Mouse (Mus musculus) liver, adult 2 months (tissue): ENCODE measurements at regions not wholly inside any gene's neighbourhood (a gene's known extent, or its start where the extent isn't known, plus 50 kb on each side); places are given as distances from the start of the nearest gene placed in this dataset.

Experiments
- CTCF ChIP-seq: fragments of 200-500 bp; IDR thresholded peaks from 2 replicates; pipeline ENCODE4 v1.5.1; 2011; ENCODE audit warnings: low read depth, low read length, control low read depth
- POLR2A ChIP-seq: fragments of 200-500 bp; IDR thresholded peaks from 2 replicates; pipeline ENCODE4 v1.6.1; 2011; ENCODE audit warnings: low read length, control low read depth; ENCODE audit not compliant: insufficient read depth; ENCODE audit errors: extremely low read depth

- no peak for TF ChIP-seq CTCF
- TF ChIP-seq POLR2A = no peak
These were observed 86.6 kb upstream of the Ccdc85a start for GRCm38 (mm10) chr11:28670765-28671164.
